Mouse (Mus musculus) layer of hippocampus, postnatal 14 days (tissue): ENCODE results near the gene Rims1. TPM values are rescaled to one million over a fixed set of nuclear protein-coding genes. Genes with fewer than 3 reads are reported as not detected.

Experiments
- DNase-seq, 2 experiments: peaks; one replicate each; pipeline ENCODE4 v3.0.0; 2021 to 2022; ENCODE audit warnings: low spot score in 2 of 2, mixed read lengths in 1 of 2
- total RNA-seq, 2 experiments: library from RNA; stranded (reverse); gene quantifications; 2 replicates each; pipeline ENCODE4 v1.2.3; 2021

Gene Rims1
- total RNA-seq, 2 experiments from 2014 or later, result 241 to 261 TPM

GRCm38 (mm10) chr1:22709461-22709860 is 96.3 kb downstream of the Rims1 start:
- peak in 1 of 2 experiments; percentile 20 for DNase-seq

- no peak for DNase-seq
These were observed 110.7 kb downstream of the Rims1 start for GRCm38 (mm10) chr1:22695046-22695445.

GRCm38 (mm10) chr1:22694514-22694913 is 111.3 kb downstream of the Rims1 start:
- DNase-seq, result no peak

- DNase-seq, result no peak
These were observed 122.3 kb downstream of the Rims1 start for GRCm38 (mm10) chr1:22683455-22683854.

- DNase-seq, result no peak
These were observed 141.6 kb downstream of the Rims1 start for GRCm38 (mm10) chr1:22664196-22664595.

GRCm38 (mm10) chr1:22661825-22662224 is 144.0 kb downstream of the Rims1 start:
- DNase-seq, result no peak

GRCm38 (mm10) chr1:22655983-22656382 is 149.8 kb downstream of the Rims1 start:
- DNase-seq, result no peak

- peak in 1 of 2 experiments; percentile 44 for DNase-seq
These were observed 150.9 kb downstream of the Rims1 start for GRCm38 (mm10) chr1:22654903-22655302.

GRCm38 (mm10) chr1:22650588-22650987 is 155.2 kb downstream of the Rims1 start:
- no peak for DNase-seq

- no peak for DNase-seq
These were observed 156.4 kb downstream of the Rims1 start for GRCm38 (mm10) chr1:22649432-22649831.

GRCm38 (mm10) chr1:22645257-22645656 is 160.5 kb downstream of the Rims1 start:
- no peak for DNase-seq

- peak in 1 of 2 experiments; percentile 40 for DNase-seq
These were observed 165.2 kb downstream of the Rims1 start for GRCm38 (mm10) chr1:22640568-22640967.

- no peak for DNase-seq
These were observed 166.1 kb downstream of the Rims1 start for GRCm38 (mm10) chr1:22639702-22640101.

GRCm38 (mm10) chr1:22633871-22634270 is 171.9 kb downstream of the Rims1 start:
- no peak for DNase-seq

- no peak for DNase-seq
These were observed 173.2 kb downstream of the Rims1 start for GRCm38 (mm10) chr1:22632551-22632950.

GRCm38 (mm10) chr1:22631991-22632390 is 173.8 kb downstream of the Rims1 start:
- no peak for DNase-seq

- DNase-seq, result no peak
These were observed 176.8 kb downstream of the Rims1 start for GRCm38 (mm10) chr1:22629011-22629410.

GRCm38 (mm10) chr1:22627013-22627412 is 178.8 kb downstream of the Rims1 start:
- no peak for DNase-seq

GRCm38 (mm10) chr1:22626295-22626694 is 179.5 kb downstream of the Rims1 start:
- no peak for DNase-seq

GRCm38 (mm10) chr1:22620827-22621226 is 185.0 kb downstream of the Rims1 start:
- no peak for DNase-seq

- DNase-seq, result no peak
These were observed 190.2 kb downstream of the Rims1 start for GRCm38 (mm10) chr1:22615601-22616000.

GRCm38 (mm10) chr1:22613609-22614008 is 192.2 kb downstream of the Rims1 start:
- DNase-seq, result no peak

GRCm38 (mm10) chr1:22604329-22605044 is 201.3 kb downstream of the Rims1 start:
- DNase-seq, result peak in 1 of 2 experiments; percentile 33
